Mouse (Mus musculus) frontal cortex, adult (tissue): ENCODE results near the gene Capns1.

ENCODE experiments used
- ATAC-seq: cut with Nextera tagmentation; 2 replicates; pipeline ENCODE4 v1.9.2; 2017; ENCODE audit warnings: mild to moderate bottlenecking, moderate library complexity, mixed read lengths; ENCODE audit not compliant: low TSS enrichment

The Capns1 gene

GRCm38 (mm10) chr7:30170283-30170951 lies 28.2 kb downstream of the Capns1 start:
- ATAC-seq = peak; percentile 3; the same call in 1 of the 2 replicates

- peak; percentile 98 for ATAC-seq
Measured at GRCm38 (mm10) chr7:30169583-30170282, 28.9 kb downstream of the Capns1 start, which contains the start of gene Zfp146. TSS of gene Zfp146 (minus strand) at chr7:30169750.

- 0 out of 2 replicates have a peak, but pooled peaks have one; percentile 8 for ATAC-seq
Measured at GRCm38 (mm10) chr7:30168914-30169582, 29.6 kb downstream of the Capns1 start.

GRCm38 (mm10) chr7:30164745-30165144 lies 33.9 kb downstream of the Capns1 start:
- no peak for ATAC-seq

- ATAC-seq = no peak
Measured at GRCm38 (mm10) chr7:30163113-30163512, 35.5 kb downstream of the Capns1 start.

- ATAC-seq = no peak
Measured at GRCm38 (mm10) chr7:30155507-30155906, 43.1 kb downstream of the Capns1 start.

- ATAC-seq = no peak
Measured at GRCm38 (mm10) chr7:30154040-30154439, 44.6 kb downstream of the Capns1 start.

- no peak for ATAC-seq
Measured at GRCm38 (mm10) chr7:30147011-30147410, 51.6 kb downstream of the Capns1 start.

GRCm38 (mm10) chr7:30143555-30144209 lies 54.9 kb downstream of the Capns1 start:
- ATAC-seq = peak; percentile 62

- no peak for ATAC-seq
Measured at GRCm38 (mm10) chr7:30143170-30143554, 55.4 kb downstream of the Capns1 start.
